Mouse (Mus musculus): Measurements from ENCODE around the gene Nudt15.

GRCm38 (mm10) chr14:73503237-73503933 is 44.7 kb downstream of the Nudt15 start:
- no peak for TF ChIP-seq CTCF (IDR thresholded peaks at IDR 0.05; ENCODE audit: control insufficient read depth, insufficient read depth, insufficient replicate concordance, low read depth, low read length)
- no peak for TF ChIP-seq POLR2A (IDR thresholded peaks at IDR 0.05; ENCODE audit: control insufficient read depth, low read depth, low read length)

Data from testis, adult 2 months (tissue).